Mouse (Mus musculus) cortical plate, adult 2 months (tissue): ENCODE results near the gene Ahdc1.

Source experiments
- CTCF ChIP-seq: fragments of 200-500 bp; IDR thresholded peaks from 2 replicates; pipeline ENCODE4 v1.5.1; 2011; ENCODE audit warnings: mild to moderate bottlenecking, control low read depth, low read length; ENCODE audit not compliant: insufficient read depth; ENCODE audit errors: extremely low read depth
- POLR2A ChIP-seq: fragments of 200-500 bp; IDR thresholded peaks from 2 replicates; pipeline ENCODE4 v1.6.1; 2011; ENCODE audit warnings: mild to moderate bottlenecking, low read length, control low read depth; ENCODE audit not compliant: insufficient read depth; ENCODE audit errors: extremely low read depth

GRCm38 (mm10) chr4:133009676-133010075 lies 1.4 kb upstream of the Ahdc1 start:
- TF ChIP-seq CTCF (no peak), POLR2A (no peak)
